Mouse (Mus musculus): ENCODE data around the gene Gatb.

- TF ChIP-seq POLR2A (IDR thresholded peaks at IDR 0.05; ENCODE audit: borderline replicate concordance, insufficient read depth, low read length) (no peak), CTCF (IDR thresholded peaks at IDR 0.05; ENCODE audit: borderline replicate concordance, insufficient read depth, low read depth, low read length) (no peak)
These were observed 579 bp upstream of the Gatb start for GRCm38 (mm10) chr3:85573216-85573863.

Measured in cerebellum, adult 2 months (tissue).